Mouse (Mus musculus) small intestine, adult 2 months (tissue): ENCODE results near the gene Gm10717. TPM values are rescaled to one million over a fixed set of nuclear protein-coding genes. Genes with fewer than 3 reads are reported as not detected.
"Not testable (repeated sequence)": the region's sequence is repeated elsewhere in the genome, so short reads cannot be mapped to it uniquely, and the experiment has no call there.

Experiments used
- H3K27ac ChIP-seq: fragments of 200-500 bp; 2 replicates; pipeline ENCODE4 v1.5.1; 2012; ENCODE audit warnings: low read depth, low read length, control low read depth, inconsistent platforms; ENCODE audit not compliant: insufficient read depth
- H3K27me3 ChIP-seq: fragments of 200-500 bp; 2 replicates; pipeline ENCODE4 v1.6.1; 2012; ENCODE audit warnings: mild to moderate bottlenecking, moderate library complexity, low read length, inconsistent platforms; ENCODE audit not compliant: control insufficient read depth, insufficient read depth
- H3K36me3 ChIP-seq: fragments of 200-500 bp; 2 replicates; pipeline ENCODE4 v1.6.1; 2012; ENCODE audit warnings: mild to moderate bottlenecking, low read length, control low read depth, inconsistent platforms; ENCODE audit not compliant: control insufficient read depth, insufficient read depth
- H3K4me1 ChIP-seq: fragments of 200-500 bp; 2 replicates; pipeline ENCODE4 v1.6.1; 2012; ENCODE audit warnings: low read length, inconsistent platforms, mixed read lengths; ENCODE audit not compliant: control insufficient read depth, insufficient read depth, insufficient read length
- H3K4me3 ChIP-seq: fragments of 200-500 bp; 2 replicates; pipeline ENCODE4 v1.5.1; 2012; ENCODE audit warnings: low read depth, mild to moderate bottlenecking, control low read depth, inconsistent platforms, low read length, moderate library complexity
- WGBS: fragments of 180-500 bp; shearing (Covaris S2); methylation state at CpG from one replicate; pipeline ENCODE4 v1.1.7; 2018; 5-methylcytosine and 5-hydroxymethylcytosine counted together
- polyA plus RNA-seq: library from polyadenylated mRNA; depleted of rRNA; stranded (reverse); fragments of >200 nt; gene quantifications from 2 replicates; pipeline ENCODE4 v1.2.3, GENCODE M21; 2012

Gm10717 gene
- polyA plus RNA-seq, 1 experiment, result not detected

DNA sequence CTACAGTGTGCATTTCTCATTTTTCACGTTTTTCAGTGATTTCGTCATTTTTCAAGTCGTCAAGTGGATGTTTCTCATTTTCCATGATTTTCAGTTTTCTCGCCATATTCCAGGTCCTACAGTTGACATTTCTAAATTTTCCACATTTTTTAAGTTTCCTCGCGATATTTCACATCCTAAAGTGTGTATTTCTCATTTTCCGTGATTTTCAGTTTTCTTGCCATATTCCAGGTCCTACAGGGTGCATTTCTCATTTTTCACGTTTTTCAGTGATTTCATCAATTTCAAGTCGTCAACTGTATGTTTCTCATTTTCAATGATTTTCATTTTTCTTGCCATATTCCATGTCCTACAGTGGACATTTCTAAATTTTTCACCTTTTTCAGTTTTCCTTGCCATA, 9.9 kb upstream of the Gm10717 start, which contains the start of gene Gm10720:
Gm10720 (plus strand) TSS at position 301 of the 400 bp plus-strand sequence.
- not testable (repeated sequence) for H3K27me3 ChIP-seq, H3K27ac ChIP-seq, H3K4me1 ChIP-seq, H3K36me3 ChIP-seq, H3K4me3 ChIP-seq
- 74% methylated on average over 5 of the region's 9 CpGs for WGBS

DNA sequence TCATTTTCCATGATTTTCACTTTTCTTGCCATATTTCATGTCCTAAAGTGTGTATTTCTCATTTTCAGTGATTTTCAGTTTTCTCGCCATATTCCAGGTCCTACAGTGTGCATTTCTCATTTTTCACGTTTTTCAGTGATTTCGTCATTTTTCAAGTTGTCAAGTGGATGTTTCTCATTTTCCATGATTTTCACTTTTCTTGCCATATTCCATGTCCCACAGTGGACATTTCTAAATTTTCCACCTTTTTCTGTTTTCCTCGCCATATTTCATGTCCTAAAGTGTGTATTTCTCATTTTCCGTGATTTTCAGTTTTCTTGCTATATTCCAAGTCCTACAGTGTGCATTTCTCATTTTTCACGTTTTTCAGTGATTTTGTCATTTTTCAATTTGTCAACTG, 9.3 kb upstream of the Gm10717 start:
- not testable (repeated sequence) for H3K36me3 ChIP-seq, H3K4me1 ChIP-seq, H3K4me3 ChIP-seq, H3K27ac ChIP-seq, H3K27me3 ChIP-seq
- 76% methylated on average over 5 of the region's 6 CpGs for WGBS

DNA sequence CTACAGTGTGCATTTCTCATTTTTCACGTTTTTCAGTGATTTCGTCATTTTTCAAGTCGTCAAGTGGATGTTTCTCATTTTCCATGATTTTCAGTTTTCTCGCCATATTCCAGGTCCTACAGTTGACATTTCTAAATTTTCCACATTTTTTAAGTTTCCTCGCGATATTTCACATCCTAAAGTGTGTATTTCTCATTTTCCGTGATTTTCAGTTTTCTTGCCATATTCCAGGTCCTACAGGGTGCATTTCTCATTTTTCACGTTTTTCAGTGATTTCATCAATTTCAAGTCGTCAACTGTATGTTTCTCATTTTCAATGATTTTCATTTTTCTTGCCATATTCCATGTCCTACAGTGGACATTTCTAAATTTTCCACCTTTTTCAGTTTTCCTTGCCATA, 8.1 kb upstream of the Gm10717 start, which contains the start of gene Gm10719:
Gm10719 (plus strand) TSS at position 301 of the 400 bp plus-strand sequence.
- H3K4me3 ChIP-seq, H3K27ac ChIP-seq, H3K4me1 ChIP-seq, H3K36me3 ChIP-seq, H3K27me3 ChIP-seq: not testable (repeated sequence)
- WGBS, result 58% methylated on average over 1 of the region's 9 CpGs

DNA sequence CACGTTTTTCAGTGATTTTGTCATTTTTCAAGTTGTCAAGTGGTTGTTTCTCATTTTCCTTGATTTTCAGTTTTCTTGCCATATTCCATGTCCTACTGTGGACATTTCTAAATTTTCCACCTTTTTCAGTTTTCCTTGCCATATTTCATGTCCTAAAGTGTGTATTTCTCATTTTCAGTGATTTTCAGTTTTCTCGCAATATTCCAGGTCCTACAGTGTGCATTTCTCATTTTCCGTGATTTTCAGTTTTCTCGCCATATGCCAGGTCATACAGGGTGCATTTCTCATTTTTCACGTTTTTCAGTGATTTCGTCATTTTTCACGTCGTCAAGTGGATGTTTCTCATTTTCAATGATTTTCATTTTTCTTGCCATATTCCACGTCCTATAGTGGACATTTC, 6.3 kb upstream of the Gm10717 start:
- not testable (repeated sequence) for H3K36me3 ChIP-seq, H3K4me3 ChIP-seq, H3K4me1 ChIP-seq, H3K27ac ChIP-seq, H3K27me3 ChIP-seq
- WGBS, result 62% methylated on average over 9 of the region's 9 CpGs

DNA sequence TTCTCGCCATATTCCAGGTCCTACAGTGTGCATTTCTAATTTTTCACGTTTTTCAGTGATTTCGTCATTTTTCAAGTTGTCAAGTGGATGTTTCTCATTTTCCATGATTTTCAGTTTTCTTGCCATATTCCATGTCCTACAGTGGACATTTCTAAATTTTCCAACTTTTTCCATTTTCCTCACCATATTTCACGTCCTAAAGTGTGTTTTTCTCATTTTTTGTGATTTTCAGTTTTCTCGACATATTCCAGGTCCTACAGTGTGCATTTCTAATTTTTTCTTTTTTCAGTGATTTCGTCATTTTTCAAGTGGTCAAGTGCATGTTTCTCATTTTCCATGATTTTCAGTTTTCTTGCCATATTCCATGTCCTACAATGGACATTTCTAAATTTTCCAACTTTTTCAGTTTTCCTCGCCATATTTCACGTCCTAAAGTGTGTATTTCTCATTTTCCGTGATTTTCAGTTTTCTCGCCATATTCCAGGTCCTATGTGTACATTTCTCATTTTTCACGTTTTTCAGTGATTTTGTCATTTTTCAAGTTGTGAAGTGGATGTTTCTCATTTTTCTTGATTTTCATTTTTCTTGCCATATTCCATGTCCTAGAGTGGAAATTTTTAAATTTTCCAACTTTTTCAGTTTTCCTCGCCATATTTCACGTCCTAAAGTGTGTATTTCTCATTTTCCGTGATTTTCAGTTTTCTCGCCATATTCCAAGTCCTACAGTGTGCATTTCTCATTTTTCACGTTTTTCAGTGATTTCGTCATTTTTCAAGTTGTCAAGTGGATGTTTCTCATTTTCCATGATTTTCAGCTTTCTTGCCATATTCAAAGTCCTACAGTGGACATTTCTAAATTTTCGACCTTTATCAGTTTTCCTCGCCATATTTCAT, 5.1 kb upstream of the Gm10717 start:
- H3K4me1 ChIP-seq, H3K4me3 ChIP-seq, H3K36me3 ChIP-seq, H3K27me3 ChIP-seq, H3K27ac ChIP-seq: not testable (repeated sequence)
- 78% methylated on average over 17 of the region's 19 CpGs for WGBS

DNA sequence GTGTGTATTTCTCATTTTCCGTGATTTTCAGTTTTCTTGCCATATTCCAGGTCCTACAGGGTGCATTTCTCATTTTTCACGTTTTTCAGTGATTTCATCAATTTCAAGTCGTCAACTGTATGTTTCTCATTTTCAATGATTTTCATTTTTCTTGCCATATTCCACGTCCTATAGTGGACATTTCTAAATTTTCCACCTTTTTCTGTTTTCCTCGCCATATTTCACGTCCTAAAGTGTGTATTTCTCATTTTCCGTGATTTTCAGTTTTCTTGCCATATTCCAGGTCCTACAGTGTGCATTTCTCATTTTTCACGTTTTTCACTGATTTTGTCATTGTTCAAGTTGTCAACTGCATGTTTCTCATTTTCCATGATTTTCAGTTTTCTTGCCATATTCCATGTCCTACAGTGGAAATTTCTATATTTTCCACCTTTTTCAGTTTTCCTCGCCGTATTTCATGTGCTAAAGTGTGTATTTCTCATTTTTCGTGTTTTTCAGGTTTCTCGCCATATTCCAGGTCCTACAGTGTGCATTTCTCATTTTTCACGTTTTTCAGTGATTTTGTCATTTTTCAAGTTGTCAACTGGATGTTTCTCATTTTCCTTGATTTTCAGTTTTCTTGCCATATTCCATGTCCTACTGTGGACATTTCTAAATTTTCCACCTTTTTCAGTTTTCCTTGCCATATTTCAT, 2.8 kb upstream of the Gm10717 start:
- H3K27ac ChIP-seq, H3K27me3 ChIP-seq, H3K4me1 ChIP-seq, H3K4me3 ChIP-seq, H3K36me3 ChIP-seq: not testable (repeated sequence)
- 81% methylated on average over 11 of the region's 13 CpGs for WGBS

DNA sequence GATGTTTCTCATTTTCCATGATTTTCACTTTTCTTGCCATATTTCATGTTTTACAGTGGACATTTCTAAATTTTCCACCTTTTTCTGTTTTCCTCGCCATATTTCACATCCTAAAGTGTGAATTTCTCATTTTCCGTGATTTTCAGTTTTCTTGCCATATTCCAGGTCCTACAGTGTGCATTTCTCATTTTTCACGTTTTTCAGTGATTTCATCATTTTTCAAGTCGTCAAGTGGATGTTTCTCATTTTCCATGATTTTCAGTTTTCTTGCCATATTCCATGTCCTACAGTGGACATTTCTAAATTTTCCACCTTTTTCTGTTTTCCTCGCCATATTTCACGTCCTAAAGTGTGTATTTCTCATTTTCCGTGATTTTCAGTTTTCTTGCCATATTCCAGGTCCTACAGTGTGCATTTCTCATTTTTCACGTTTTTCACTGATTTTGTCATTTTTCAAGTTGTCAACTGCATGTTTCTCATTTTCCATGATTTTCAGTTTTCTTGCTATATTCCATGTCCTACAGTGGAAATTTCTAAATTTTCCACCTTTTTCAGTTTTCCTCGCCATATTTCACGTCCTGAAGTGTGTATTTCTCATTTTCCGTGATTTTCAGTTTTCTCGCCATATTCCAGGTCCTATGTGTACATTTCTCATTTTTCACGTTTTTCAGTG, 1.8 kb upstream of the Gm10717 start, which contains the start of gene Gm10718:
Gm10718 (plus strand) TSS at position 236 of the 673 bp plus-strand sequence.
- H3K4me1 ChIP-seq, H3K27ac ChIP-seq, H3K27me3 ChIP-seq, H3K36me3 ChIP-seq, H3K4me3 ChIP-seq: not testable (repeated sequence)
- 76% methylated on average over 12 of the region's 13 CpGs for WGBS

DNA sequence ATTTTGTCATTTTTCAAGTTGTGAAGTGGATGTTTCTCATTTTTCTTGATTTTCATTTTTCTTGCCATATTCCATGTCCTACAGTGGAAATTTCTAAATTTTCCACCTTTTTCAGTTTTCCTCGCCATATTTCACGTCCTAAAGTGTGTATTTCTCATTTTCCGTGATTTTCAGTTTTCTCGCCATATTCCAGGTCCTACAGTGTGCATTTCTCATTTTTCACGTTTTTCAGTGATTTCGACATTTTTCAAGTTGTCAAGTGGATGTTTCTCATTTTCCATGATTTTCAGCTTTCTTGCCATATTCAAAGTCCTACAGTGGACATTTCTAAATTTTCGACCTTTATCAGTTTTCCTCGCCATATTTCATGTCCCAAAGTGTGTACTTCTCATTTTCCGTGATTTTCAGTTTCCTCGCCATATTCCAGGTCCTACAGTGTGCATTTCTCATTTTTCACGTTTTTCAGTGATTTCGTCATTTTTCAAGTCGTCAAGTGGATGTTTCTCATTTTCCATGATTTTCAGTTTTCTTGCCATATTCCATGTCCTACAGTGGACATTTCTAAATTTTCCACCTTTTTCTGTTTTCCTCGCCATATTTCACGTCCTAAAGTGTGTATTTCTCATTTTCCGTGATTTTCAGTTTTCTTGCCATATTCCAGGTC, 1.1 kb upstream of the Gm10717 start:
- WGBS, result 76% methylated on average over 16 of the region's 16 CpGs

DNA sequence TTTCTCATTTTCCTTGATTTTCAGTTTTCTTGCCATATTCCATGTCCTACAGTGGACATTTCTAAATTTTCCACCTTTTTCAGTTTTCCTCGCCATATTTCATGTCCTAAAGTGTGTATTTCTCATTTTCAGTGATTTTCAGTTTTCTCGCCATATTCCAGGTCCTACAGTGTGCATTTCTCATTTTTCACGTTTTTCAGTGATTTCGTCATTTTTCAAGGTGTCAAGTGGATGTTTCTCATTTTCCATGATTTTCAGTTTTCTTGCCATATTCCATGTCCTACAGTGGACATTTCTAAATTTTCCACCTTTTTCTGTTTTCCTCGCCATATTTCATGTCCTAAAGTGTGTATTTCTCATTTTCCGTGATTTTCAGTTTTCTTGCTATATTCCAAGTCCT, 436 bp downstream of the Gm10717 start:
- not testable (repeated sequence) for H3K4me3 ChIP-seq, H3K36me3 ChIP-seq, H3K27me3 ChIP-seq, H3K4me1 ChIP-seq, H3K27ac ChIP-seq
- 73% methylated on average over 5 of the region's 6 CpGs for WGBS

More for the DNA sequence above, 1.1 kb upstream of the Gm10717 start:
- not testable (repeated sequence) for H3K4me3 ChIP-seq, H3K27me3 ChIP-seq, H3K27ac ChIP-seq, H3K4me1 ChIP-seq, H3K36me3 ChIP-seq

DNA sequence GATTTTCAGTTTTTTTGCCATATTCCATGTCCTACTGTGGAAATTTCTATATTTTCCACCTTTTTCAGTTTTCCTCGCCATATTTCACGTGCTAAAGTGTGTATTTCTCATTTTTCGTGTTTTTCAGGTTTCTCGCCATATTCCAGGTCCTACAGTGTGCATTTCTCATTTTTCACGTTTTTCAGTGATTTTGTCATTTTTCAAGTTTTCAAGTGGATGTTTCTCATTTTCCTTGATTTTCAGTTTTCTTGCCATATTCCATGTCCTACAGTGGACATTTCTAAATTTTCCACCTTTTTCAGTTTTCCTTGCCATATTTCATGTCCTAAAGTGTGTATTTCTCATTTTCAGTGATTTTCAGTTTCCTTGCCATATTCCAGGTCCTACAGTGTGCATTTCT, 919 bp downstream of the Gm10717 start:
- WGBS, result 79% methylated on average over 5 of the region's 5 CpGs
- H3K4me3 ChIP-seq, H3K27ac ChIP-seq, H3K27me3 ChIP-seq, H3K4me1 ChIP-seq, H3K36me3 ChIP-seq: not testable (repeated sequence)

DNA sequence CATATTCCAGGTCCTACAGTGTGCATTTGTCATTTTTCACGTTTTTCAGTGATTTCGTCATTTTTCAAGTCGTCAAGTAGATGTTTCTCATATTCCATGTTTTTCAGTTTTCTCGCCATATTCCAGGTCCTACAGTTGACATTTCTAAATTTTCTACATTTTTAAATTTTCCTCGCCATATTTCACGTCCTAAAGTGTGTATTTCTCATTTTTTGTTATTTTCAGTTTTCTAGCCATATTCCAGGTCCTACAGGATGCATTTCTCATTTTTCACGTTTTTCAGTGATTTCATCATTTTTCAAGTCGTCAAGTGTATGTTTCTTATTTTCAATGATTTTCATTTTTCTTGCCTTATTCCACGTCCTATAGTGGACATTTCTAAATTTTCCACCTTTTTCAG, 1.5 kb downstream of the Gm10717 start:
- H3K4me1 ChIP-seq, H3K27me3 ChIP-seq, H3K36me3 ChIP-seq, H3K27ac ChIP-seq, H3K4me3 ChIP-seq: not testable (repeated sequence)
- WGBS, result 70% methylated on average over 9 of the region's 9 CpGs
